Mouse (Mus musculus): ENCODE measurements around the gene Trak1.

DNA sequence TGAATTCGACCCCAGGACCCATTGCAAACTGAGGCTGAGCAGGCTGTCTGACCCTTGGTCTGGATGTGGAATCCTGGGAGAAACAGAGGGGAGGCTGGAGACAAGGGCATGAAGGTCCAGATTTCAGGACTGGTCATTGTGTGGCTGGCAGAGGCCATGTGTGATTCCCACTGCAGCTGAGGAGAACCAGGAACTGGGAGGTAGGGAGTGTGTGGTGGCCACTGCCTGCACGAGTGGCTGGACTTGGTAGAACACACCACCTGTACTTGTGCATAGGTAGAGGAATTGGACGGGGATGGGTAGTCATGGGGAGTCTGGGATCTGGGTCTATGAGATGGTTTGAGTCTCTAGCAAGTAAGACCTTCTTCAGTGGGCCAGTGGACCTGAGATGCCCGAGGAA, 76.2 kb downstream of the Trak1 start:
- TF ChIP-seq CTCF (IDR thresholded peaks at IDR 0.05; ENCODE audit: low read depth, low read length) (no peak), POLR2A (IDR thresholded peaks at IDR 0.05; ENCODE audit: extremely low read depth, insufficient read depth, low read length) (no peak)
